Comparison of ENCODE assay signal across 8 mouse cellular contexts in the genomic region with DNA sequence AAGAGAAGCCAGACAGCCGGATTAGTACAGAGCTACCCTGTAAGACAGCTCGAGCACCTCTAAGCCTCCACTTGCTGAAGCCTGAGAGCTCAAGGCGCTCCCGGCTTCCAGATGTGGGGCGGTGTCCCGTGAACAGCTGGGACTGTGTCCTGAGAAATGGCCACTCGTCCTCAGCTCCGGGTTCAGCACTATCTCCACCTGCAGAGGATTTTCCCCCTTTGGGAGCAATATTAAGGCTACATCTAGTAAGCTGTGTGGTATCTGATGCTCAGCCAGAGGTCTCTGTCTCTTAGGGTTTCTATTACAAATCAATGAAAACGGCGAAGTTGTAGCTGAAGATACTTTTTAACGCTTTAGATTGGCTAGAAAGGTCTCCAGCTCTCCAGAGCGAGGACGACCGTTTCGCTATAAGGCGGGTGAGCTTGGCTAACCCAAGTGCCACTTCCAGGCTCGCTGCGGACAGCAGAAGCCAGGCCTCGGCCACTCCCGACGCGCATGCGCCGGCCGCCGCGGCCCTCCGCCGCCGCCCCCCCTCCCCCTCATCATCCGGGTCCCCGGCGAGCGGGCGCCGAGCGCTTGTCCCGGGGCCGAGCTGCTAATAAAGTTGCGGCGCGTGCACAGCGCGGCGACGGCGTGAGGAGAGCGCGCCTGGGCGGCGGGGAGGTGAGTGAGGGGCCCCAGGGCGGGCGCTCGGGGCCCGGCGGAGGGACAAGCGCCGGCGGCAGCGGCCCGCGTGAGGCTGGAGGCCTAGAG. TPM values are rescaled to one million over a fixed set of nuclear protein-coding genes. Genes with fewer than 3 reads are reported as not detected.
DNase-seq lines count a peak whose midpoint lies in the region; ATAC-seq lines count a peak whose summit lies in the region.

Gene Smad5, plus strand, starts transcription at position 542 of the 753 bp plus-strand sequence.

- peak; percentile 89 for DNase-seq in CD4-positive, CD25-positive, alpha-beta regulatory T cell, adult 2 months (ENCODE audit: low read depth, low spot score)
- peak; percentile 95 for DNase-seq in brain, adult 2 months (ENCODE audit: low read depth, low spot score)
- peak; percentile 95 for DNase-seq in kidney, postnatal 10 days
- DNase-seq in liver, embryonic 13.5 days = peak; percentile 63
- DNase-seq in natural killer cell, adult 2 months (ENCODE audit: low spot score in 2 of 2) = peak; percentile 76 to 82

- peak within 1 kb of the TSS; percentile 72 for H3K4me2 ChIP-seq in heart, embryonic 13.5 days
- H3K4me2 ChIP-seq in liver, embryonic 13.5 days = peak within 1 kb of the TSS; percentile 88
- H3K4me2 ChIP-seq in stomach, embryonic 15.5 days = peak within 1 kb of the TSS; percentile 55

- H3K27ac ChIP-seq in heart, embryonic 13.5 days (replicated peaks) = peak within 1 kb of the TSS; percentile 100
- H3K27ac ChIP-seq in liver, embryonic 13.5 days = peak within 1 kb of the TSS; percentile 88
- H3K27ac ChIP-seq in stomach, embryonic 15.5 days = peak within 1 kb of the TSS; percentile 99

- 0 out of 2 replicates have a peak, but pooled peaks have one; percentile 27 for ATAC-seq in erythroid progenitor cell, adult 5-6 weeks (replicated peaks; ENCODE audit: low FRiP score, poor library complexity, severe bottlenecking)
- ATAC-seq in heart, embryonic 13.5 days (ENCODE audit: extremely low read depth, insufficient number of reproducible peaks, low FRiP score, low TSS enrichment) = peak; percentile 76
- ATAC-seq in liver, embryonic 13.5 days (ENCODE audit: low read depth) = peak; percentile 73
- peak; percentile 81 for ATAC-seq in stomach, embryonic 15.5 days (ENCODE audit: insufficient read depth, low FRiP score, low read depth)

- peaks cover 65% of the 10 kb centered on the region for H3K4me1 ChIP-seq in heart, embryonic 13.5 days
- H3K4me1 ChIP-seq in liver, embryonic 13.5 days (replicated peaks) = peaks cover 43% of the 10 kb centered on the region
- peaks cover 36% of the 10 kb centered on the region for H3K4me1 ChIP-seq in stomach, embryonic 15.5 days

- no peaks in the 10 kb centered on the region for H3K27me3 ChIP-seq in heart, embryonic 13.5 days (replicated peaks)
- H3K27me3 ChIP-seq in liver, embryonic 13.5 days = no peaks in the 10 kb centered on the region
- no peaks in the 10 kb centered on the region for H3K27me3 ChIP-seq in stomach, embryonic 15.5 days (replicated peaks)

- H3K9ac ChIP-seq in heart, embryonic 13.5 days = peak within 1 kb of the TSS; percentile 99
- peak within 1 kb of the TSS; percentile 92 for H3K9ac ChIP-seq in liver, embryonic 13.5 days
- H3K9ac ChIP-seq in stomach, embryonic 15.5 days = peak within 1 kb of the TSS; percentile 92

- H3K36me3 ChIP-seq in heart, embryonic 13.5 days = peaks cover 6% of the 10 kb centered on the region
- 0 out of 2 replicates have a peak, but pooled peaks cover 5% of the 10 kb centered on the region for H3K36me3 ChIP-seq in liver, embryonic 13.5 days
- H3K36me3 ChIP-seq in stomach, embryonic 15.5 days = no peaks in the 10 kb centered on the region

- H3K9me3 ChIP-seq in heart, embryonic 13.5 days = no peaks in the 10 kb centered on the region
- no peaks in the 10 kb centered on the region for H3K9me3 ChIP-seq in liver, embryonic 13.5 days (replicated peaks)
- no peaks in the 10 kb centered on the region for H3K9me3 ChIP-seq in stomach, embryonic 15.5 days

- 3% methylated on average over 62 of the region's 62 CpGs for WGBS in heart, embryonic 13.5 days
- 5% methylated on average over 61 of the region's 62 CpGs for WGBS in liver, embryonic 13.5 days (ENCODE audit: insufficient replicate concordance)
- WGBS in stomach, embryonic 15.5 days = 2% methylated on average over 62 of the region's 62 CpGs

- peak within 1 kb of the TSS; percentile 80 for H3K4me3 ChIP-seq in heart, embryonic 13.5 days
- peak within 1 kb of the TSS; percentile 76 for H3K4me3 ChIP-seq in liver, embryonic 13.5 days (replicated peaks)
- H3K4me3 ChIP-seq in stomach, embryonic 15.5 days (replicated peaks) = peak within 1 kb of the TSS; percentile 76

RNA-seq across cellular contexts. Expression of gene Smad5, which starts in this region (rescaled TPM):
- total RNA-seq in erythroid progenitor cell, adult 5-6 weeks (2015; ENCODE audit: low replicate concordance) = 2.5 and 18.4 TPM in 2 replicates
- 5.1 and 12.5 TPM in 2 replicates for total RNA-seq in erythroid progenitor cell, adult 5-6 weeks (2017; ENCODE audit: low replicate concordance)
- polyA plus RNA-seq in heart, embryonic 13.5 days (2015; fragmentation: Nextera tagmentation; extraction: Ambion mirVana) = 16.0 and 16.7 TPM in 2 replicates
- polyA plus RNA-seq in liver, embryonic 13.5 days (2015; fragmentation: Nextera tagmentation; extraction: Ambion mirVana) = 3.7 and 5.3 TPM in 2 replicates
- 23.5 and 25.6 TPM in 2 replicates for polyA plus RNA-seq in stomach, embryonic 15.5 days (2015; fragmentation: Nextera tagmentation; extraction: Ambion mirVana)

Comparison
In these comparisons a context has a peak if more than half of its experiments do, and no peak if none do; other contexts are left out.
1. Peak in every context shown above with its lines: DNase-seq, ATAC-seq, H3K4me3 ChIP-seq and H3K27ac ChIP-seq.
2. ATAC-seq: peak in every context shown above with its lines; median percentile 81 in stomach, embryonic 15.5 days; 76 in heart, embryonic 13.5 days; 73 in liver, embryonic 13.5 days; 27 in erythroid progenitor cell, adult 5-6 weeks.